Mouse (Mus musculus) stomach, embryonic 14.5 days (tissue): ENCODE measurements around the gene Rnf220. TPM values are rescaled to one million over a fixed set of nuclear protein-coding genes. Genes with fewer than 3 reads are reported as not detected.

Experiments
- ATAC-seq: fragments of 200-750 bp; cut with Nextera tagmentation; 2 replicates; pipeline ENCODE4 v1.8.0; 2017; ENCODE audit warnings: low read depth, moderate TSS enrichment; ENCODE audit not compliant: insufficient number of reproducible peaks, insufficient read depth, low FRiP score
- H3K27ac ChIP-seq: fragments of 300-500 bp; sonication (generic); 2 replicates; pipeline ENCODE4 v1.5.1; 2014; ENCODE audit warnings: mild to moderate bottlenecking, low read length, moderate library complexity, mixed read lengths
- H3K27me3 ChIP-seq: fragments of 300-500 bp; sonication (generic); 2 replicates; pipeline ENCODE4 v1.6.1; 2014; ENCODE audit warnings: low read length, control low read depth, mixed read lengths; ENCODE audit not compliant: control insufficient read depth, insufficient read depth
- H3K36me3 ChIP-seq: fragments of 300-500 bp; sonication (generic); 2 replicates; pipeline ENCODE4 v1.6.1; 2014; ENCODE audit warnings: mild to moderate bottlenecking, control low read depth, low read length, moderate library complexity, mixed read lengths; ENCODE audit not compliant: control insufficient read depth, insufficient read depth
- H3K4me1 ChIP-seq: fragments of 300-500 bp; sonication (generic); 2 replicates; pipeline ENCODE4 v1.6.1; 2014; ENCODE audit warnings: low read length, control low read depth, mixed read lengths; ENCODE audit not compliant: control insufficient read depth, insufficient read depth
- H3K4me2 ChIP-seq: fragments of 300-500 bp; sonication (generic); replicated peaks from 2 replicates; pipeline ENCODE4 v1.6.1; 2014; ENCODE audit warnings: low read depth, low read length, control low read depth
- H3K4me3 ChIP-seq: fragments of 300-500 bp; sonication (generic); 2 replicates; pipeline ENCODE4 v1.5.1; 2014; ENCODE audit warnings: low read depth, low read length, control low read depth
- H3K9ac ChIP-seq: fragments of 300-500 bp; sonication (generic); replicated peaks from 2 replicates; pipeline ENCODE4 v1.6.1; 2014; ENCODE audit warnings: low read depth, mild to moderate bottlenecking, control low read depth, low read length, moderate library complexity, mixed read lengths
- H3K9me3 ChIP-seq: fragments of 300-500 bp; sonication (generic); 2 replicates; pipeline ENCODE4 v1.6.1; 2016; ENCODE audit warnings: low read depth, low read length, control low read depth; ENCODE audit not compliant: control insufficient read depth
- WGBS: fragments of 180-500 bp; shearing (Covaris S2); extraction: QIAGEN DNeasy Blood & Tissue Kit; methylation state at CpG from one replicate; pipeline ENCODE4 v1.1.7; 2014; 5-methylcytosine and 5-hydroxymethylcytosine counted together
- polyA plus RNA-seq: library from polyadenylated mRNA; unstranded; fragments of >200 nt; fragmentation: Nextera tagmentation; extraction: Ambion mirVana; gene quantifications from 2 replicates; pipeline ENCODE4 v1.2.1, GENCODE M21; 2014

The Rnf220 gene
- polyA plus RNA-seq, 1 experiment from 2014 or later, result 54.5 TPM

GRCm38 (mm10) chr4:117297819-117298218, 199.0 kb downstream of the Rnf220 start:
- no peaks in the 10 kb centered on the region for H3K4me1 ChIP-seq
- H3K4me2 ChIP-seq, result no peak overlapping the region
- H3K4me3 ChIP-seq, result no peak overlapping the region
- no peaks in the 10 kb centered on the region for H3K36me3 ChIP-seq
- 44% methylated on average over 9 of the region's 9 CpGs for WGBS
- H3K27me3 ChIP-seq, result peaks cover 6% of the 10 kb centered on the region; the same call in 1 of the 2 replicates
- no peaks in the 10 kb centered on the region for H3K9me3 ChIP-seq
- H3K9ac ChIP-seq, result no peak overlapping the region
- no peak for ATAC-seq
- no peak overlapping the region for H3K27ac ChIP-seq

GRCm38 (mm10) chr4:117296849-117297593, 199.8 kb downstream of the Rnf220 start:
- no peak overlapping the region for H3K4me3 ChIP-seq
- no peaks in the 10 kb centered on the region for H3K4me1 ChIP-seq
- 64% methylated on average over 19 of the region's 19 CpGs for WGBS
- ATAC-seq, result no peak
- H3K4me2 ChIP-seq, result no peak overlapping the region
- H3K9ac ChIP-seq, result no peak overlapping the region
- no peaks in the 10 kb centered on the region for H3K27me3 ChIP-seq
- H3K36me3 ChIP-seq, result no peaks in the 10 kb centered on the region
- H3K27ac ChIP-seq, result no peak overlapping the region
- H3K9me3 ChIP-seq, result no peaks in the 10 kb centered on the region

GRCm38 (mm10) chr4:117291696-117292095, 205.2 kb downstream of the Rnf220 start:
- no peak overlapping the region for H3K9ac ChIP-seq
- no peak for ATAC-seq
- no peaks in the 10 kb centered on the region for H3K9me3 ChIP-seq
- H3K27ac ChIP-seq, result no peak overlapping the region
- no peaks in the 10 kb centered on the region for H3K27me3 ChIP-seq
- H3K4me2 ChIP-seq, result no peak overlapping the region
- peaks cover 14% of the 10 kb centered on the region; the same call in 1 of the 2 replicates for H3K4me1 ChIP-seq
- WGBS, result 86% methylated on average over 2 of the region's 2 CpGs
- H3K36me3 ChIP-seq, result peaks cover 4% of the 10 kb centered on the region
- H3K4me3 ChIP-seq, result no peak overlapping the region

- H3K9me3 ChIP-seq, result no peaks in the 10 kb centered on the region
- peak overlapping the region; percentile 67 for H3K9ac ChIP-seq
- H3K27ac ChIP-seq, result peak overlapping the region; percentile 95
- peak overlapping the region; percentile 80 for H3K4me2 ChIP-seq
- peak overlapping the region; percentile 68 for H3K4me3 ChIP-seq
- H3K4me1 ChIP-seq, result peaks cover 19% of the 10 kb centered on the region
- ATAC-seq, result peak; percentile 95
- peaks cover 27% of the 10 kb centered on the region for H3K36me3 ChIP-seq
- under 1% methylated on average over 66 of the region's 80 CpGs for WGBS
- H3K27me3 ChIP-seq, result no peaks in the 10 kb centered on the region
These were observed 207.7 kb downstream of the Rnf220 start for GRCm38 (mm10) chr4:117288927-117289801.

GRCm38 (mm10) chr4:117288277-117288926, 208.4 kb downstream of the Rnf220 start:
- Histone ChIP-seq H3K36me3 (peaks cover 27% of the 10 kb centered on the region), H3K4me3 (peak overlapping the region; percentile 68), H3K4me2 (peak overlapping the region; percentile 80), H3K27ac (peak overlapping the region; percentile 95), H3K27me3 (no peaks in the 10 kb centered on the region), H3K4me1 (peaks cover 24% of the 10 kb centered on the region), H3K9ac (peak overlapping the region; percentile 67), H3K9me3 (no peaks in the 10 kb centered on the region)
- 16% methylated on average over 25 of the region's 25 CpGs for WGBS
- no peak for ATAC-seq

GRCm38 (mm10) chr4:117284363-117284762, 212.5 kb downstream of the Rnf220 start:
- WGBS, result 40% methylated on average over 4 of the region's 4 CpGs
- no peak overlapping the region for H3K4me2 ChIP-seq
- peaks cover 46% of the 10 kb centered on the region for H3K36me3 ChIP-seq
- no peak overlapping the region for H3K9ac ChIP-seq
- no peak overlapping the region for H3K4me3 ChIP-seq
- no peak overlapping the region for H3K27ac ChIP-seq
- H3K27me3 ChIP-seq, result no peaks in the 10 kb centered on the region
- H3K9me3 ChIP-seq, result no peaks in the 10 kb centered on the region
- ATAC-seq, result no peak
- peaks cover 21% of the 10 kb centered on the region for H3K4me1 ChIP-seq

- H3K36me3 ChIP-seq, result peaks cover 46% of the 10 kb centered on the region
- H3K4me1 ChIP-seq, result peaks cover 27% of the 10 kb centered on the region
- no peaks in the 10 kb centered on the region for H3K27me3 ChIP-seq
- no peak overlapping the region for H3K4me3 ChIP-seq
- H3K27ac ChIP-seq, result no peak overlapping the region; the same call in 1 of the 2 replicates
- H3K9me3 ChIP-seq, result no peaks in the 10 kb centered on the region
- H3K4me2 ChIP-seq, result no peak overlapping the region
- 0 out of 2 replicates have a peak, but pooled peaks have one; percentile 33 for ATAC-seq
- WGBS, result 19% methylated on average over 22 of the region's 22 CpGs
- H3K9ac ChIP-seq, result no peak overlapping the region
These were observed 213.3 kb downstream of the Rnf220 start for GRCm38 (mm10) chr4:117283271-117284191.
